Mouse (Mus musculus) heart, adult 2 months (tissue): ENCODE results near the gene Gm49405. TPM values are rescaled to one million over a fixed set of nuclear protein-coding genes. Genes with fewer than 3 reads are reported as not detected.
A peak's percentile ranks its signal among the peaks of the same experiment; 100 is the strongest.

Experiments used
- DNase-seq, 2 experiments: peaks; one replicate each; pipeline ENCODE4 v3.0.0; 2021
- H3K27ac ChIP-seq: fragments of 200-600 bp; 2 replicates; pipeline ENCODE4 v1.8.1; 2022
- H3K27me3 ChIP-seq: fragments of 200-500 bp; 2 replicates; pipeline ENCODE4 v1.6.1; 2012; ENCODE audit warnings: mild to moderate bottlenecking, low read length, inconsistent platforms, mixed read lengths; ENCODE audit not compliant: control insufficient read depth, insufficient read depth
- H3K36me3 ChIP-seq: fragments of 200-500 bp; 2 replicates; pipeline ENCODE4 v1.6.1; 2012; ENCODE audit warnings: low read length, inconsistent platforms; ENCODE audit not compliant: control insufficient read depth, insufficient read depth
- H3K4me1 ChIP-seq: fragments of 200-500 bp; 2 replicates; pipeline ENCODE4 v1.6.1; 2011; ENCODE audit warnings: low read length; ENCODE audit not compliant: control insufficient read depth, insufficient read depth
- H3K4me3 ChIP-seq: fragments of 200-600 bp; 2 replicates; pipeline ENCODE4 v1.8.1; 2022
- H3K79me2 ChIP-seq: fragments of 200-500 bp; replicated peaks from 2 replicates; pipeline ENCODE4 v1.6.1; 2012; ENCODE audit warnings: mild to moderate bottlenecking, inconsistent platforms, low read length, moderate library complexity, mixed read lengths; ENCODE audit not compliant: control insufficient read depth, insufficient read depth
- H3K9ac ChIP-seq: fragments of 200-500 bp; 2 replicates; pipeline ENCODE4 v1.6.1; 2012; ENCODE audit warnings: low read depth, mild to moderate bottlenecking, control low read depth, inconsistent platforms, low read length, mixed read lengths
- CTCF ChIP-seq: fragments of 200-600 bp; IDR thresholded peaks from 2 replicates; pipeline ENCODE4 v1.8.1; 2022; ENCODE audit warnings: antibody characterized with exemption, mild to moderate bottlenecking, moderate library complexity
- EP300 ChIP-seq: fragments of 200-500 bp; IDR thresholded peaks from 2 replicates; pipeline ENCODE4 v1.6.1; 2011; ENCODE audit warnings: low read depth, low read length, control low read depth; ENCODE audit not compliant: insufficient read depth
- POLR2A ChIP-seq: fragments of 200-500 bp; IDR thresholded peaks from 2 replicates; pipeline ENCODE4 v1.6.1; 2011; ENCODE audit warnings: mild to moderate bottlenecking, low read depth, low read length, control low read depth; ENCODE audit not compliant: insufficient read depth
- WGBS: fragments of 180-500 bp; shearing (Covaris S2); methylation state at CpG from one replicate; pipeline ENCODE4 v1.1.7; 2018; 5-methylcytosine and 5-hydroxymethylcytosine counted together
- intact Hi-C: fragments of 180-260 bp; cut with DNase I; formaldehyde crosslinking; loops from one replicate; pipeline ENCODE4 v1.15.1; 2025
- polyA plus RNA-seq: library from polyadenylated mRNA; depleted of rRNA; stranded (reverse); fragments of >200 nt; gene quantifications from 2 replicates; pipeline ENCODE4 v1.2.3, GENCODE M21; 2012
- total RNA-seq, 2 experiments: library from RNA; stranded (reverse); gene quantifications; 2 replicates each; pipeline ENCODE4 v1.2.3; 2021

Gm49405 gene
- total and polyA plus RNA-seq, 3 experiments: 1.0 to 11.0 (median 1.7) TPM

GRCm38 (mm10) chr19:4017921-4018587, 17.6 kb downstream of the Gm49405 start:
- 76% methylated on average over 10 of the region's 10 CpGs for WGBS
- intact Hi-C loops: loop anchor here (5.0 kb wide), 3 partner anchors 79 to 289 kb away; partner anchors contain the start of genes Cdk2ap2, Grk2 and Pitpnm1

GRCm38 (mm10) chr19:4018743-4019583, 18.5 kb downstream of the Gm49405 start:
- no peak overlapping the region for H3K4me3 ChIP-seq

More at GRCm38 (mm10) chr19:4017921-4018587, 17.6 kb downstream of the Gm49405 start:
- H3K27ac ChIP-seq: no peak overlapping the region
- no peaks in the 10 kb centered on the region for H3K36me3 ChIP-seq
- no peaks in the 10 kb centered on the region for H3K27me3 ChIP-seq
- H3K4me3 ChIP-seq: no peak overlapping the region
- no peak overlapping the region for H3K9ac ChIP-seq
- no peaks in the 10 kb centered on the region for H3K79me2 ChIP-seq
- TF ChIP-seq CTCF (no peak), POLR2A (no peak), EP300 (no peak)
- H3K4me1 ChIP-seq: no peaks in the 10 kb centered on the region; the same call in 1 of the 2 replicates
- no peak for DNase-seq

DNA sequence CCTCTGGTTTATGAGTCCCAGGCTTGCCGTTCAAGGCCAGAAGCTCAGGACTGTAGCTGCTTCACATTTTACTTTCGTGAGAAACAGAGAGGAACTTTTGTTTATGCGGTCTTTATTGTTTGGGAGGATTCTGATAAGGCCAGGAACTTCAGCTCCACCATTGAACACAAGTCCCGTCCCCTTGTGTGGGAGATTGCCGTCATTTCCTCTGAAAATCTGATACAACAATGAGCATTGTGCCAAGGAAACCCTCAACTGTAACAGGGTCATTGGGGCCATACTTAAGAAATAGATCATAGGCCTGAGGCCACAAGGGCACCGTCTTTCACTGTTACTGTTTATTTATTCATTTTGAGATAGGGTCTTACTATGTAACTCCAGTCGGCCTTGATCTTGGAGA, 22.8 kb downstream of the Gm49405 start:
- Histone ChIP-seq H3K27ac (peak overlapping the region; percentile 36), H3K4me1 (no peaks in the 10 kb centered on the region), H3K36me3 (no peaks in the 10 kb centered on the region), H3K9ac (no peak overlapping the region), H3K27me3 (no peaks in the 10 kb centered on the region), H3K4me3 (no peak overlapping the region), H3K79me2 (no peaks in the 10 kb centered on the region)
- 35% methylated on average over 7 of the region's 7 CpGs for WGBS
- intact Hi-C loops: no loop called here
- no peak for TF ChIP-seq CTCF
- no peak for TF ChIP-seq EP300
- no peak for TF ChIP-seq POLR2A
- no peak for DNase-seq

More at GRCm38 (mm10) chr19:4018743-4019583, 18.5 kb downstream of the Gm49405 start:
- no peaks in the 10 kb centered on the region for H3K4me1 ChIP-seq
- DNase-seq: peak; percentile 80 to 87
- H3K27me3 ChIP-seq: no peaks in the 10 kb centered on the region
- H3K27ac ChIP-seq: no peak overlapping the region; the same call in 1 of the 2 replicates
- intact Hi-C loops: loop anchor here (1.0 to 5.0 kb wide), 4 partner anchors 29 to 288 kb away; partner anchors contain the start of genes Cdk2ap2, Grk2 and Pitpnm1
- 15% methylated on average over 18 of the region's 18 CpGs for WGBS
- no peak overlapping the region for H3K9ac ChIP-seq
- H3K79me2 ChIP-seq: no peaks in the 10 kb centered on the region
- no peaks in the 10 kb centered on the region for H3K36me3 ChIP-seq
- peak; percentile 84; the same call in 1 of the 2 replicates for TF ChIP-seq EP300
- TF ChIP-seq CTCF: peak; percentile 96
- 0 out of 2 replicates have a peak, but pooled peaks have one; percentile 14 for TF ChIP-seq POLR2A

DNA sequence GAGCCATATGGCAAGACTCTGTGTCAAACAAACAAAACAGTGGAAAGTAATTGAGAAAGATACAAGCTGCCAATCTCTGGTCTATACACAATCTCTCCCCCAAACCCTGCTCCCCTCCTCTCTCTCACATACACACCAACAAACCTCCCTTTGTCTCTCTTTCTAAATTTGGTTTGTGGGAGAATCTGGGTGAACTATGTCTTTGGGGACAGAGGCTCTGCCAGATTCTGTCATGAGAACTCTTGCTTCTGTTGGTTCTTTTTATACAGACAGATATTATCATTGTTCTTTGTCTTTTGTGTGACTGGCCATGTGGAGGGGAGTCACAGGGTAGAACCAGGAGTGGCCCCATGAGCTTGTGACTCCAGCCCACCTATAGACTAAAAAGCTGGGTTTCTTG, 27.1 kb downstream of the Gm49405 start:
- TF ChIP-seq POLR2A (no peak), EP300 (no peak), CTCF (no peak)
- H3K4me1 ChIP-seq: no peaks in the 10 kb centered on the region
- no peak overlapping the region for H3K9ac ChIP-seq
- no peak for DNase-seq
- H3K27me3 ChIP-seq: no peaks in the 10 kb centered on the region
- intact Hi-C loops: no loop called here
- no peaks in the 10 kb centered on the region for H3K79me2 ChIP-seq
- no peak overlapping the region for H3K4me3 ChIP-seq
- no peak overlapping the region for H3K27ac ChIP-seq
- no peaks in the 10 kb centered on the region for H3K36me3 ChIP-seq

- Histone ChIP-seq H3K27ac (no peak overlapping the region), H3K27me3 (no peaks in the 10 kb centered on the region), H3K79me2 (no peaks in the 10 kb centered on the region), H3K4me3 (no peak overlapping the region), H3K36me3 (no peaks in the 10 kb centered on the region), H3K4me1 (peaks cover 1% of the 10 kb centered on the region; the same call in 1 of the 2 replicates), H3K9ac (no peak overlapping the region)
- TF ChIP-seq POLR2A: no peak
- TF ChIP-seq EP300: no peak
- no peak for TF ChIP-seq CTCF
- intact Hi-C loops: no loop called here
- WGBS: 46% methylated on average over 7 of the region's 7 CpGs
- no peak for DNase-seq
These were observed 32.2 kb downstream of the Gm49405 start for GRCm38 (mm10) chr19:4032668-4033067.
